Mouse (Mus musculus): ENCODE data around the gene Sgms1.

DNA sequence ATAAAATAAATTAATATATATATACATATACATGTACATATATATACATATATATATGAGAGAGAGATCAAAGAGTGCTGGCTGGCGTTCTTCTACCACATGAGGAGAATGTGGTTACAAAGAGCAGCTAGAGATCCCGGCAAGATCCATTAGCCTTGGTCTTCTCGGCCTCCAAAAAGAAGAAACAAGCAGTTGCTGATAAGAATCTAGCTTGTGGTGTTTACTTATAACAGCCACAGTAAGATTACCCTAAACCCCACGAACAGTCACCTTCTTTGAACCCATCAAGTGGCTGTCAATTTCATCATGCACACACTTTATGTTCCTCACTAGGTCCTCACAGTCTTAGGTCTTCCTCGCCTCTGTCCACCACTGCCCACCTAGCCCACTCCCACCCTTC is 240.8 kb downstream of the Sgms1 start:
- TF ChIP-seq GATA1 (IDR thresholded peaks at IDR 0.05; ENCODE audit: borderline replicate concordance, low read length) = no peak
- TF ChIP-seq FLI1 (IDR thresholded peaks at IDR 0.05; ENCODE audit: low read length) = no peak
